Mouse (Mus musculus) adrenal gland, postnatal 36 days (tissue): ENCODE measurements around the gene Mrpl43. TPM values are rescaled to one million over a fixed set of nuclear protein-coding genes. Genes with fewer than 3 reads are reported as not detected.

ENCODE experiments used
- DNase-seq, 2 experiments: peaks; one replicate each; pipeline ENCODE4 v3.0.0; 2021; ENCODE audit warnings: mixed read lengths in 1 of 2
- total RNA-seq, 2 experiments: library from RNA; stranded (reverse); gene quantifications; 2 replicates each; pipeline ENCODE4 v1.2.3; 2021

Mrpl43 gene
- total RNA-seq, 2 experiments from 2014 or later = 49.0 to 53.6 TPM

DNA sequence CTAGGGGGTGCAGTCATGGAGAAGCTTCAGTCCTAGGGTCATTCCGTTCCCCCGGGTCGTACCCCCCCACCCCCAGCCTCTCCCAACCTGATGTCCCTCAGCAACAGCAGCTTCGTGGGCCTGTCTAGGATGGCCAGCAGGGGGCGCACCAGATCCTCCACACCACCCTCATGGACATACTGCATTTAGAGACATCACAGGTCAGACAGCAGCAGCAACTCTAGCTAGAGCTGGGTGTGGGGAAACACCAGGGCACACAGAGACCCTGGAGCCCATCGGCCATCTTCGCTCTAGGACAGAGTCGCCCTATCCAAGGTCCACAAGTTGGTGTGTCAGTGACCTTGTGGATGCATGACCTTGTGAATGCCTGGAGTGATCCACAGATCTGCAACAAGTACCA lies 23.9 kb upstream of the Mrpl43 start:
- peak; percentile 72 to 81 for DNase-seq

DNA sequence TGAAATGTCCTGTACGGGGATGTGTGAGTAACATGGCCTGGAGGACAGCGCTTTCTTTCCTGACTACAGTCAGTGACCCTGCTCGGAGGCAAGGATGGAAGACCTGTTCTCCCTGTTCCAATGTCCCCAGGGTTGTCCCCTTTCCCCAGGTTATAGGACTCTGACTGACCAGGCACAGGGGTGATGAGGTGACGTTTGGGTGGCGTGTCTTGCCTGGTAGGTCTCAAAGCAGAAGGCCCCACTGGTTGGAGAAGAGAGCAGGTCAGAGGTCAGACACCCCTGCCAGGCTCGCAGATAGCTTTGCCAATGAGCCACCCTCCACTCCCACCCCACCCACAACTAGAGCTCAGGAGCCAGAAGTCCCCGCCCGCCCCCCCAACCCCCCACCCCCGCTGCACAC lies 23.3 kb upstream of the Mrpl43 start:
- no peak for DNase-seq

DNA sequence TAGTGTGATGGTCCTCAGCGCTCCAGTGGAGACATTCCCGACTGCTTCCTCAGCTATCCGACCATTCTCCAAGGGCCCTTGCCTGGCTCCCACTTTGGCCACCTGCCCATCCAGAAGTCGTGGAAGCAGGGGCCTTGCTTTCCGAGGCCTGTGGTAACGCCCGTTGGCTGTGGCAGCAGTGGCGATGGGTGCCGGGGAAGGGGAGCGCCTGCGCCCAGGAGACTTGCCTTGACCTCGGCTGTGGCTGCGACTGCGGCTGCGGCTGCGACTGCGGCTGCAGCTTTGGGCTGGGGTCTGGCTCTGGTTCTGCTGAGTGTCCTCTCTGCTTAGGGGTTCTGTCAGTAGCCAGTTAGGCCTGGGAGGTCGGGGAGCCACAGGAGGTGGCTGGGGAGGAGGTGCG lies 22.5 kb upstream of the Mrpl43 start:
- no peak for DNase-seq

DNA sequence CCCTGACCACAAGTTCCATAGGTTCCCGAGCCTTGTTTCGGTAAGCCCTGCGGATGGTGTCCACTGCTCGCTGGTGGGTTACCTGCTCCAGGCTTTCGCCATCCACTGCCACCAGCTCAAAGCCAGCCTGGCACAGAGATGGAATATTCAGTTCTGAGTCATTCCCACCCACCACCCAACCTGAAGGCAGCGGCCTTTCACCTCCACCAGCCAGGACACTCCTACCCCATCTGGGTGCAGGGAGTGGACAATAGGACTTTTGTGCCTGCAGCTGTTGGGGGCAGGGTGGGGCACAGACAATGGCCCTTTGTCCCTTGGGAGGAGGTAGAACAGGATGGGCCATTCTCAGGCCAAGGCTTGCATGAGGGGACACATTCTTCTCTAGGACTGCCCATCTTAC lies 21.6 kb upstream of the Mrpl43 start:
- no peak for DNase-seq

DNA sequence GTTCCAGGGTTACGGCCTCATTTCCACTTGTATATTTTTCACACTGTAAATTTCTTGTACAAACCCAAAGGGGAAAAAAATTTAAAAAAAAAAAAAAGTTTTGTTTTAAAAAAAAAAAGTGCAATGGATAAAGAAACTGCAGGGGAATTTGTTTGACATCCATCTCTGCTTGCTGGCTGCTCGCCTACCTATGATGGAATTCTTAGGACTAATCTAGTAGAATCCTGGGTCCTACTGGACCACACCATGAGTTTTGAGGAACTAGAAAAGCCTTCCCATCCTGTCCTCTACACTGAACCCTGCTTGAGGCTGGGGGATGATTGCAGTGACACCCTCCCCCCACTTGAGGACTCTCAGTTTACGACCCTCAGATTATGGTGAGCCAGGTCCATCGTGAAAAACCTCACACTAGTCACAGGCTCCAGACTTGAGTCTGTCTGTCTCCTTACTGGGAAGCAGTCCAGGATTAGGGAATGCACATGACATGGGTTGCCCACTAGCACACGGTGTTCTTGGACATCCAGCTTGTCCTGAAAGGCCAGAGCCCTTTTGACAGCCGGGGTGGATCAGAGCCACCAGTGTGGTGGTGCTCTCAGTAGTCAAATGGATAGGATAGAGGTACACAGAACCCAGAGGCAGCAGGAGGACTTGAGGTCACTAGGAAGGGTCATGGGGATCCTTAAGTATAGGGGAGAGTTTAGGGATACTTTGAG lies 20.9 kb upstream of the Mrpl43 start:
- DNase-seq = no peak

DNA sequence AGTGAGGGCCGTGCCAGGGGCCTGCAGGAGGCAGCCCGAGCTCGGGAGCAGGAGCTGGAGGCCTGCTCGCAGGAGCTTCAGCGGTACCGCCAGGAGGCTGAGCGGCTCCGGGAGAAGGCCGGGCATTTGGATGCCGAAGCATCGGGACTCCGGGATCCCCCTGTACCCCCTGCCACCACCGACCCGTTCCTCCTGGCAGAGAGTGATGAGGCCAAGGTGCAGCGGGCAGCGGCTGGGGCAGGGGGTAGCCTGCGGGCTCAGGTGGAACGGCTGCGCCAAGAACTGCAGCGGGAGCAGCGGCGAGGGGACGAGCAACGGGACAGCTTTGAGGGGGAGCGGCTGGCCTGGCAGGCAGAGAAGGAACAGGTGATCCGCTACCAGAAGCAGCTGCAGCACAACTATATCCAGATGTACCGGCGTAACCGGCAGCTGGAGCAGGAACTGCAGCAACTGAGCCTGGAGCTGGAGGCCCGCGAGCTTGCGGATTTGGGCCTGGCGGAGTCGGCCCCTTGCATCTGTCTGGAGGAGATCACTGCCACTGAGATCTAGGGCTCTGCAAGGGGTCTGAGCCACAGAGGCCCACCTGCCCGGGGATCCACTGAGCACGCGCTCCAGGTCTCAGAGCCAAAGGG lies 19.8 kb upstream of the Mrpl43 start:
- no peak for DNase-seq

DNA sequence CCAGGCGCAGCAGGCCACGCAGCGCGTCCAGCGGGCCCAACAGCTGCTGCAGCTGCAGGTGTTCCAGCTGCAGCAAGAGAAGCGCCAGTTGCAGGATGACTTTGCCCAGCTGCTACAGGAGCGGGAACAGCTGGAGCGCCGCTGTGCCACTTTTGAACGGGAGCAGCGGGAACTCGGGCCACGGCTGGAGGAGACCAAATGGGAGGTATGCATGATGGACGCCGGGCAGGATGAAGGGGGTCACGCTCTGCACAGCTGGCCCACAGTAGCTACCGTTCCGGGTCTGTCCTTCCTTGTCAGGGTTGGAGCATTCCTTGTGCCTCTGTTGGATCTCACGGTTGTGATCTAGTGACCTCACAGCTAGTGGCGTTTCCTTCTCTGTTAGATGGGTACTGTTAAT lies 18.5 kb upstream of the Mrpl43 start:
- no peak for DNase-seq

DNA sequence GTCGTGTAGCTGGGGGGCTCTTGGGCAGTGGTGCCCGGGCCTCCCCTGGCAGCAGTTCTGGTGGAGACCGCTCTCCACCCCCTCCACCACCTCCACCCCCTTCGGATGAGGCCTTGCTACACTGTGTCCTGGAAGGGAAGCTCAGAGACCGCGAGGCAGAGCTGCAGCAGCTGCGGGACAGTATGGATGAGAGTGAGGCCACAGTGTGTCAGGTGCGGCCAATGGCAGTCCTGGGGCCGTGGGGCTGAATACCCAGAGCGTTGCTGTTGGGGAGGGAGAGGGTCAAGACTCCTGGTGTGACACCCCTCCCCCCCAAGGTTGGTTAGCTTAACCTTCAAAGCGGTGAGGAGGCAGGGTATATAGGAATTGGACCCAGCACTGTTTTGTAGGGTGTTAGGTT lies 17.8 kb upstream of the Mrpl43 start:
- no peak for DNase-seq

DNA sequence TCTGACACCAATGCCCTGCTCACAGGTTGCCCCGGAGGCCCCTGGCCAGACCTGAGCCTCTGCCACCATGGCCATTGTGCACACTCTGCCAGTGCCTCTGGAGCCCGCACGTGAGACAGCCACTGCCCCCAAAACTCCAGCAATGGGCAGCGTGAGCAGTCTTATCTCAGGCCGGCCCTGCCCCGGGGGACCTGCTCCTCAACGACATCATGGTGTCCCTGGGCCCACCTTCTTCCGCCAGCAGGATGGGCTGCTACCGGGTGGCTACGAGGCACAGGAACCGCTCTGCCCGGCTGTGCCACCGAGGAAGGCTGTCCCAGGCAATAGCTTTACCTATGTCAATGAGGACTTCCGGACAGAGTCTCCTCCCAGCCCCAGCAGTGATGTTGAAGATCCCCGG lies 15.1 kb upstream of the Mrpl43 start:
- no peak for DNase-seq

DNA sequence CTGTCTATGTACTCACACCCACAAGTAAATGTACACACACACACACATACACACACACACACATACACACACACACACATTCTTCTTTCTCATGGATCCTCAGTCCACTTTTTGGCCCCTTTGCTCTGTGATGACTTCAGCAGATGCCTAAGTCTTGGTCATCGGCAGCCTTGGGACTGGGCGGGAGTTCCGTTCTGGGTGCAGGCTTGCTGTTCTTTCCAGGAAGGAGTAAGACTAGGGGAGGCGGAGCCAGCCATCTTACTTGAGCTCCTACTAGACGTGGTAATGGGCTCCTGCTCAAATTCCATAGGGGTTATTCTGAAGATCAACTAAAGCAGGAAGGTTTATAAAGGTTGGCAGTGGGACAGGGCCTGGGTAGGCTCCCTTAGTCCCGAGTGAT lies 14.1 kb upstream of the Mrpl43 start:
- peak; percentile 85 to 86 for DNase-seq

DNA sequence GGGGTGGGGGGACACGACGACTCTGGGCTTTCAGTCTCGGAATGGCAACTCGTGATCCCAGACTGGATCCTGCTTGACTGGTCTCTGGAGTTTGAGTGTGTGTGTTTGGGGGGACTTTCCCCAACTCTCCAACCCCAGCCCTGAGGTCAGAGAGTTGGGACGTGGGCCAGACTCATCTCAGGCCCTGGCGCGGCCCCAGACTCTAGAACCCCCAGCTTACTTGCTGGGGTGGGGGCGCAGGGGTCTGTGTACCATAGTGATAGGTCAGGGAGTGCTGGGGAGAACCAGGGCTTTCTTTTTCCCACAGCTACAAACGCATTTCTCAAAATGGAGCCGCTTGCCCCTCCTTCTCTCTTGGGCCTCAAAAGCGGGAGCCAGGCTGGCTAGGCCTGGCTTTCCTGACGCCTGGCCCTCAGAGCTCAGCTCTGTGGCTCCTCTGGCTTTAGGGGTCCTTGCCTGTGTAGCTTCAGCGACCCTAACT lies 12.1 kb upstream of the Mrpl43 start:
- peak in 1 of 2 experiments; percentile 49 for DNase-seq

DNA sequence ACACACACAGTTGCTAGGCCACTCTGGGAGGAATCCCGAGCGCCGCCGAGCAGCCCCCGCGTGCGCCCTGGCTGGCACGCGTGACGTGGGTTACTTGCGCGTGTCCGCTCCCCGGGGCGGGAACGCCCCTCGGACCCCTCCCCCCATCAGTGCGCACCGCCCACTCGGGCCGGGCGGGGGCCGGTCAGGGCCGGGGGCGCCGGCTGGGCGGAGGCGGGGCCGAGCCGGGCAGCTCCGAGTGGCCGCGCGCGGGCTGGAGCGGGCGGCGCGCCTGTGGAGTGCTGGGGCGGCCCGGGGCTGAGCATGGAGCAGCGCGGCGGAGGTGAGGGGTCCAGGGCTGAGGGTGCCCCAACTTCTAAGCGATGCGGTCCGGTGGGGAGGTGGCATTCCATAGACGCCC lies 11.7 kb upstream of the Mrpl43 start:
- peak; percentile 95 to 96 for DNase-seq

DNA sequence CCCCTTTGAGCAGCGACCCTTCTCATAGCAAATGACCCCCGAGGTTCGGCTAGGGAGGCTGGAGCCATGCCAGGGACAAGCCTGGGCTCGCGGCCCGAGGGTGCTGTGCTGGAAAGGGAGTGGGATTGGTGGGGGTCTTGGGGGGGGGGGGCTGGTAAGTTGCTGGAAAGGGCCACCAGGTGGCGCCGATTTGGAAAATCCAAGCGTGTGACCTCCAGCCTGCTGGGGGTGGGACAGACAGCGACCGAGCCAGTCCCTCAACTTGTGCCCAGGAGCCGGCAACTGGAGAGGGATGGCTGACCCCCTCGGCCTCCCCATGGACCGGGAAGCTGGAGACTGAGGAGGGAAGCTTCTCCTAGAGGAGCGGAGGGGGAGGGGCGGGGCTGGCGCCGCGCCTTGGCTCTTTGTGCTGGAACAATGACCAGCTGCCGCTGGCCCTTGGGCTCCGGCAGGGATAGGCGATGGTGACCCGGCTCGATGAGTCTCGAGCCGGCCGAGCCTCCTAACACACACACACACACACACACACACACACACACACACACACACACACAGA lies 11.1 kb upstream of the Mrpl43 start:
- DNase-seq = peak; percentile 81 to 87

DNA sequence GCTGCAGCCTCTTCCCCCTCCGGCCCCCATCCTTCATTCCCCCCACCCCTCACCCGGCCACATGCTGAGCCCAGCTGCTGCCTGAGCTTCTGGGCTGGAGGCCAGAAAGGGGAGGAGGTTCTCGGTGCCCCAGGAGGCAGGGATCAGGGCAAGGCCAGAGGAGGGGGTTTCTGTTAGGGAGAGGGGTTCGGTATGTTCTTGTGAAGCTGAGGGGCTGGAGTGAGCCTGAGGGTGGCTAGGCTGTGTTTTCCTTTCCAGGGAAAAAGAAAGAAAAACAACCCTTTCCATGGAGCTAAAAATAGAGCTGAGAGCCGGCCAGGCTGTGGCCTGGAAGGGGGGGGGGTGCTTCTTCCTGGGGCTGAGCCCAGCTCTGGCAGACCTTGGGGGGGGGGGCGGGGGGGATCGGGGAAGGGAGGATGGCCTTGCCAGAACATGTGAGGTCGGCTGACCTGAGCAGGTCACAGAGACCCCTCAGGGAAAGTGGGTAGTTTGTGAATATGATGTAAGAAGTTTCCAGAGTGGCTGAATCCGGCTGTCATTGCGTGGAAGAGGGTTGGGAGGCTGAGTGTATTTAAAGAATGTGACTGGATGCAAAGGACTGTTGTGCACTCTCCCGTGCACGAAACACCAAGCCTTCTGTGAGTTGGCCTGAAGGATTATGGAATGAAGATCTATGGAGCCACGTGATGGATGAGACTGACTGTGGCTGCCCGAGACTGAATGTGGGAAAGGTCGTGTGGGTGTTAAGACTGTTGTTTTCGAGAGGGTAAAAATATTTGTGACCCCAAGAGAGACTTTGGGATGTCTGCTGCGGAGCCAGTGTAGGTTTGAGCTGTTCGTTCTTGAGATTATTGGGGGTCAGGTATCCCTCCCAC lies 10.3 kb upstream of the Mrpl43 start:
- peak; percentile 87 to 90 for DNase-seq

DNA sequence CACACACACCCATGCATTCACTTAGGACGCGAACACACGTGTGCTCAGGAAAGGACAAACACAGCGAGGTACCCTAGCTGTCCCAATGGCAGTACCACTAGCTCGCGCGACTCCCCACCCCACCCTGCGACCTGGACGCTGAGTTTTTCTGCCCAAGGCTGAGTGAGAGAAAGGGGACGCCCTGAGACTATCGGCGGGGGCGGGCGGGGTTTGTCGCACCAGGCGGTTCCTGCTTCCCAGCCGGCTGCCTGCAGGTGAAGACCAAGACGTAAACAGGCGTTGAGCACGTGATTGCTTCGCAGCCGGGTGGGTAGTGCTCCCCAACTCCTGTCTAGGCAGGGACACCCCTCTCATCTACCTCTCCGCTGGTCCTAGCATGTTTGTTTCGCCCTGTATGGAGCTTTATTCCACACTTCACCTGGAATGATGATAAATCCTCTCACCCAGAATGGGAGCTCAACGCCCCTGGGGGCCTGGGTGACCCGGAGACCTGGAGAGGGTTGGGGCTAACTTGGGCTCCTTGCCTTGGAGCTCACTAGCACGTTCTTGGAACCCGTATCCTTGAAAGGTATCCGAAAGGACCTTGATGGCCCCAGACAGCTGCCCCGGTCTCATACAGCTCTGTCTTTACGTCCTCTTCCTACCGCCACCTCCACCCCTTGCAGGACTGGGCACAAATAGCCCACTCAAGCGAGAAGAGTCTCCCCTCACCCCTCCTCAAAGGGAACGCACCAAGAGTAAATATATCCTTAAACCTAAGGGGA lies 9.5 kb upstream of the Mrpl43 start:
- DNase-seq = peak; percentile 74 to 85

DNA sequence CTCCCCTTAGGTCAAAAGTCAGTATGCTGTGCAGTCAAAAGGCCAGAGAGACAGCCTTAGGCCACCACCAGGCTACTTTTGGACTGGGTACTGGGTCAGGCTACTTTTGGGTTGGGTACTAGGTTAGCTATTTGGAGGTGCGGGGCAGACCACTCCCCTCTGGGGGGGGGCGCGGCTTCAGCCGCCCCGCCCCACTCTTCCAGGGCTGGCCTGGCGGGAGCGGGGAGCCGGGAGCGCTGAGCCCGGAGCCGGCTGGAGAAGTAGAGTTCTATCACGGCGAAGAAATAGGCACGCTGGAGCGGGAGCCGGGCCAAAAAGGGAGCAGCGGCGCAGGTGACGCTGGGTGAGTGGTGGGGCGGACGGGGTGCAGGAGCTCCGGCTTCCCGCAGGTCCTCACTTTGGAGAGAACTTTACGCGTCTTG lies 8.8 kb upstream of the Mrpl43 start:
- DNase-seq = peak; percentile 76 to 89

DNA sequence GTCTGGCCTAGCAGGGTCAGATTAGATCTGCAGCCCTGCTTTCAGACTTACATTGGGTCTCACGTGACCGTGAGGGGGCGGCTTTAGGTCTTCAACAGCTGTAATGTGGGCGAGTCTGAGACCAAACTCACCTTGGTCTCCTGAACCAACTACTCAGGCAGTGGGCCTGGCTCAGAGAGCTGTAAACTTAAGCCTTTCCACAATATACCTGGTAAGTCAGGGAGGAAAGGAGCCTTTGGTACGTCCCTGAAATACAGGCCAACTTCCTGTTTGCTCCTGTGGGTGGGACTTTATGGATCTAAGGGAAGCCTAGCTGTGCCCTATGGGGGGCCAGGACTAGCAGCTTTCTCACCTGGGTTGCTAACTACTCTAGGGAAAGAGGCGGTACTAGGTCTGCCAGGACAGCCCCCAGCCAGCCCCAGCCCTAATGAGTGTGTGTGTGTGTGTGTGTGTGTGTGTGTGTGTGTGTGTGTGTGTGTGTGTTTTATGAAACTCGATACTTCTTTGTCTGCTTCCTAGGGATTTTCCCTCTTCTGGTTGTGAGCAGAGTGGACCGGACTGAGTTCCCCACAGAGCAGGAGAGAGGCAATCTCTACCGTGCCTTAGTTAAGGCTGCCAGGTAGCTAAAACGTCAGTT lies 8.2 kb upstream of the Mrpl43 start, which contains the start of gene Lzts2:
Gene Lzts2, plus strand, starts transcription at position 80 of the 637 bp plus-strand sequence.
- peak in 1 of 2 experiments; percentile 8 for DNase-seq

DNA sequence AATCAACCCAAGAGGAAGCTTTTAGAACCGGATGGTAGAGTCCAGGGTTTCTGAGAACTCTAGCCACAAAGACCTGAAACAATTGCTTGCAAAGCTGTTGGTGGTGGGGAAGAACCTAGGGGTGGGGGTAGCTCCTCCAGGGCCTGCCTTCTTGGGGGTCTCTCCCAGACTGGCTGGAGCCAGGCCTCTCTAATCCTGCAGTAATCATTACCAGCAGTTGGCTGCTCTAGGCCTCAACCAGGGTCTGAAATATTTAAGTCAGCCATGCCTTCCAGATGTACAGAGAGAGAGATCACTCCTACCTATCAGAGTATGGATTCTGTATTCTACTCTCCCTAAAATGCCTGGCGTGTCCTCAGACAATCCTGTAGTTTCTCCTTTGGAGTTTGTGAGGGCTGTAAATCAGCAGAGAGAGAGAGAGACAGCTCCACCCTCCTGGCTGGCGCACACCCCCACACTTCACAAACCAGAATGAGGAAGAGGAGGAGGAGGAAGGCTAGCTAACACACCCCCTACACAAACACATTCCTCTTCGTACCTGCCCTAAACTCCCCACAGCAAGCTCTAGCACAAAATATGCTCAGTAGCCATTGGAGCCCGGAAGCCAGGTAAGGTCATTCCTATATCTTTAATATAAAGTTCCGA lies 7.5 kb upstream of the Mrpl43 start:
- peak in 1 of 2 experiments; percentile 2 for DNase-seq

DNA sequence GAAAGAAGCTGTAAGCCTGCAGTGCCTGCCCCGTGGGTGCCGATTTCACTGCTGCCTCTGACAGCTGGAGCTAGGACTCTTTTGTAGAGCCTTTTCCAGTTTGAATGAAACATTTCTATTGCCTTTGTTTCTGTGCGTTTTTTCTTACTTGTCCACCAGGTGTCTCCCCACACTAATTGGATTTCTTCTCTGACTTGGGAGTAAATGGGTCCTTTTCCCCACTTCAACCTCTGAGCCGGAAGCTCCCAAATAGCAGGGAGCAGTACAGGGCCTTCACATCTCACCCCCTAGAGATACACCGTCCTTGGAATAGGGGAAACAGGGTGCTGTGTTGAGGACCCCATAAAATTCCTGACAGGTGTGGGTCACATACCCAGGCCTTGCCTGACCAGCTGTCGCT lies 6.4 kb upstream of the Mrpl43 start:
- peak in 1 of 2 experiments; percentile 30 for DNase-seq

DNA sequence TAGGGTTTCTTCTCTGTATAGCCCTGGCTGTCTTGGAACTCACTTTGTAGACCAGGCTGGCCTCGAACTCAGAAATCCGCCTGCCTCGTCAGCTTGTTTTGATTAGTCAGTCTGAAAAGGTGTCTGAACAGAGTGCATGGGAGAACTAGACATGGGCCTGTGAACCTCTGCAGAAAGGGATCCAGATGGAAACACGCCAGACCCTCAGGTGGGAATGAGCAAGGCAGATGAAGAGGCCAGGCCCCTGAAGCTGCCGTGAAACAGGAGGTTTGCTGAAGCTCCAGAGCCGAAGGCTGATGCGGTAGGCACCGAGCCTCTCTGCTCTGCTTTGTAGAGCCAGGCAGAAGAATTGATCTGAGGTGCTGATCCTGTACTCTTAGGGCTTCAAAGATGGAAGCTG lies 6.0 kb upstream of the Mrpl43 start:
- no peak for DNase-seq

DNA sequence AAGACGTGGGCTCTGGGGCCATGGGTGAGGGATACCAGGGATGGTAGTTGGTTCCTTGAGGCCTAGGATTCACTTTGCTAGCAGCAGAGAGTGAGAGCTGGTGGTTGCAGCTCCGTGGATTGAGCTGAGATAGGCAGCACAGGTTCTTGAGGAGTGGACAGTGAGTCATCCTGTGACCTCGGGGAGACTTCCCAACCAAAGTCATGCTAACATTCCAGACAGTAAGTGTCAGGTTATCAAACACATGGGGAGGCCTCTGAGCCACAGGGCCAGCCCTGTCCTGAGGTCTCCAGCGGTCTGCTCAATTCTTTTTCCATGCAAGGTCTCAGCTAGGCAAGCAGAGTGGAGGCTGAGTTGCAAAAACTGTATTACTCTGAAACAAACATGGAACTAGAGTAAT lies 4.4 kb upstream of the Mrpl43 start:
- peak; percentile 63 to 68 for DNase-seq
